Mouse (Mus musculus) megakaryocyte, embryonic 14.5 days (primary cell): ENCODE measurements around the gene Pank1.

Experiments
- FLI1 ChIP-seq: IDR thresholded peaks from 2 replicates; pipeline ENCODE4 v1.6.1; 2012; ENCODE audit warnings: low read length, inconsistent platforms, mixed read lengths
- GATA1 ChIP-seq: IDR thresholded peaks from 3 replicates; pipeline ENCODE4 v1.6.1; 2012; ENCODE audit warnings: mixed read lengths, low read length, inconsistent platforms, borderline replicate concordance

- TF ChIP-seq GATA1 (no peak), FLI1 (no peak)
Measured at GRCm38 (mm10) chr19:34851161-34851560, 28.1 kb downstream of the Pank1 start.
